Mouse (Mus musculus) brain, embryonic 14.5 days (tissue): ENCODE measurements around the gene Fam189b. TPM values are rescaled to one million over a fixed set of nuclear protein-coding genes. Genes with fewer than 3 reads are reported as not detected.

ENCODE experiments used
- DNase-seq: peaks from one replicate; pipeline ENCODE4 v3.0.0-alpha.2; 2011; ENCODE audit warnings: low read depth
- CTCF ChIP-seq: fragments of 200-500 bp; IDR thresholded peaks from 2 replicates; pipeline ENCODE4 v1.5.1; 2012; ENCODE audit warnings: inconsistent platforms, mild to moderate bottlenecking, moderate library complexity, borderline replicate concordance; ENCODE audit not compliant: insufficient read depth, insufficient read length; ENCODE audit errors: extremely low read depth
- POLR2A ChIP-seq: fragments of 200-500 bp; IDR thresholded peaks from 2 replicates; pipeline ENCODE4 v1.6.1; 2012; ENCODE audit warnings: mild to moderate bottlenecking, inconsistent platforms, borderline replicate concordance; ENCODE audit not compliant: poor library complexity, insufficient read depth, insufficient read length, severe bottlenecking; ENCODE audit errors: extremely low read depth
- polyA plus RNA-seq: library from polyadenylated mRNA; depleted of rRNA; stranded (reverse); fragments of >200 nt; gene quantifications from 2 replicates; pipeline ENCODE4 v1.2.3, GENCODE M21; 2012; rRNA removed

The Fam189b gene
- polyA plus RNA-seq, result 69.1 and 73.8 TPM in 2 replicates

DNA sequence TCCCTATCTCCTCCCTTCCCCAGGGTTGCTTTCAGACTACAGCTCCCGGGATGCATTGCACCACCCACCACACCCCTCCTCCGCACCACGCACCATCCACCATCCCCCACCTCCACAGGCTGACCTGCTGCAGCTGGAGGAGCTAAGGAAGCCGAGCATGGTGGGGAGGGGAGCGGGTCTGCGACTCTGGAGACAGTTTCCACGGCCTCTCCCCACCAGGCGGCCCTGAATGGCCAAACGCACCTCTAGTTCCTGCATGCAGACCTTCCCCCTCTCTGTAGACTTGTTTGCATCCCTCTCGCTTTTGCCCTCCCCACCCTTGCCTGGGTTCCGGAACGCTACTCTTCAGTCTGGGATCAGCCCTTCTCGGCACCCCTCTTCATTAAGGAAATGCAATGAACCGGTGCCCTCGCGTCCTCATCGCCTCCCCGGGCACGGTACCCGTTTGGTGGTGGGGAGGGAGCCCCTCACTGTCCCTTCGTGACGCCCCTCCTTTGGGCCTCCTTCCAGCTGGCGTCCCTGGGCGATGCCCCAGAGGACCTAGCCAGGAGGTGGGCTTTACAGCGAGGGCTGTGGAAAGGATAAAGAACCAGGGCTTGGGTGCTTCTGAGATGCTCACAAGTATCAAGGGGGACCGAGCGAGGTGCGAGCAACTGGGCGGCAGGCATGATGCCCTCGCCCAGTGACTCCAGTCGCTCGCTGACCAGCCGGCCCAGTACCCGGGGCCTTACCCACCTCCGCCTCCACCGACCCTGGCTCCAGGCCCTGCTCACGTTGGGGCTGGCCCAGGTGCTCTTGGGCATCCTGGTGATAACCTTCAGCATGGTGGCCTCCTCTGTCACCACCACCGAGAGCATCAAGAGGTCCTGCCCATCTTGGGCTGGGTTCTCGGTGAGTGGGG, at the start of gene Fam189b:
Gene Fam189b, plus strand, starts transcription at position 86 of the 901 bp plus-strand sequence.
- TF ChIP-seq POLR2A (peak; percentile 75; the same call in 1 of the 2 replicates), CTCF (no peak)
- peak; percentile 97 for DNase-seq

- no peak for TF ChIP-seq CTCF
- no peak for TF ChIP-seq POLR2A
- DNase-seq, result no peak
These were observed 49.2 kb upstream of the Fam189b start for GRCm38 (mm10) chr3:89133752-89134151.

- DNase-seq, result no peak
- TF ChIP-seq CTCF, result no peak
These were observed 47.0 kb upstream of the Fam189b start, which contains the start of gene Pklr for GRCm38 (mm10) chr3:89135958-89136357. Gene Pklr, plus strand, starts transcription at chr3:89136142.

DNA sequence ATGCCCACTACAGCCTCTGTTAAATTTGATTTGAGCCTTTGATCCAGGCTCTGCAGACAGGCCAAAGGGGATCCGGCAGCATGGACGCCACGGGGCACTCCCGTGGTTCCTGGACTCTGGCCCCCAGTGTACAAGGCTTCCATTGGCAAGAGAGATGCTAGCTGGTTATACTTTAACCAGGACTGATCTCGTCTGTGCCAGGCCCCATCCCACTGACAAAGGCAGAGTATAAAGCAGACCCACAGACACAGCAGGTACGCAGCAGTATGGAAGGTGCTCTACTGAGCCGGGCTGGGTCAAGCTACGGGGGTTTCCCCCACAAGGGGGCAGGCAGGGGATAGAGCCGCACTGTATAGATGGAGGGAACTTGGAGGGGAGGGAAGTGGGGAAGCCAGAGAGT, 46.6 kb upstream of the Fam189b start:
- TF ChIP-seq CTCF (peak; percentile 23; the same call in 1 of the 2 replicates), POLR2A (no peak)
- no peak for DNase-seq

DNA sequence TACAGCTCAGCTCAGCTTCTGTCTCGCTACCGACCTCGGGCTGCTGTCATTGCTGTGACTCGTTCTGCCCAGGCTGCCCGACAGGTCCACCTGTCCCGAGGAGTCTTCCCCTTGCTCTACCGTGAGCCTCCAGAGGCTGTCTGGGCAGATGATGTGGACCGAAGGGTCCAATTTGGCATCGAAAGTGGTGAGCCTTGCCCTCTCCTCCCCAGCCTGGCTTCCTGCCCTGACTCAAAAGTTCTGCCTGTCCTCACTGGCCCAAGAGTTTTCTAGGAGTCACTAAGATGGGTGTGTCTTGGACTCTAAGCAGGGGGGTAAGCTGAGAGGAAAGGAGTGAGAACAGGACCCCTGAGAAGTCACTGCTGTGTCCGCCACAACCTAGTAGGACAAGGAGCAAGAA, 38.1 kb upstream of the Fam189b start:
- TF ChIP-seq CTCF, result no peak
- no peak for TF ChIP-seq POLR2A

GRCm38 (mm10) chr3:89145566-89145965, 37.4 kb upstream of the Fam189b start:
- no peak for DNase-seq
- TF ChIP-seq POLR2A, result no peak
- no peak for TF ChIP-seq CTCF

More for the DNA sequence above, 38.1 kb upstream of the Fam189b start:
- DNase-seq, result no peak

- DNase-seq, result peak; percentile 33
- no peak for TF ChIP-seq POLR2A
- no peak for TF ChIP-seq CTCF
These were observed 35.6 kb upstream of the Fam189b start for GRCm38 (mm10) chr3:89147101-89147978.

- DNase-seq, result no peak
- TF ChIP-seq CTCF, result no peak
- no peak for TF ChIP-seq POLR2A
These were observed 35.0 kb upstream of the Fam189b start for GRCm38 (mm10) chr3:89147979-89148311.

GRCm38 (mm10) chr3:89148567-89148966, 34.4 kb upstream of the Fam189b start:
- DNase-seq, result no peak
- TF ChIP-seq POLR2A (no peak), CTCF (no peak)

DNA sequence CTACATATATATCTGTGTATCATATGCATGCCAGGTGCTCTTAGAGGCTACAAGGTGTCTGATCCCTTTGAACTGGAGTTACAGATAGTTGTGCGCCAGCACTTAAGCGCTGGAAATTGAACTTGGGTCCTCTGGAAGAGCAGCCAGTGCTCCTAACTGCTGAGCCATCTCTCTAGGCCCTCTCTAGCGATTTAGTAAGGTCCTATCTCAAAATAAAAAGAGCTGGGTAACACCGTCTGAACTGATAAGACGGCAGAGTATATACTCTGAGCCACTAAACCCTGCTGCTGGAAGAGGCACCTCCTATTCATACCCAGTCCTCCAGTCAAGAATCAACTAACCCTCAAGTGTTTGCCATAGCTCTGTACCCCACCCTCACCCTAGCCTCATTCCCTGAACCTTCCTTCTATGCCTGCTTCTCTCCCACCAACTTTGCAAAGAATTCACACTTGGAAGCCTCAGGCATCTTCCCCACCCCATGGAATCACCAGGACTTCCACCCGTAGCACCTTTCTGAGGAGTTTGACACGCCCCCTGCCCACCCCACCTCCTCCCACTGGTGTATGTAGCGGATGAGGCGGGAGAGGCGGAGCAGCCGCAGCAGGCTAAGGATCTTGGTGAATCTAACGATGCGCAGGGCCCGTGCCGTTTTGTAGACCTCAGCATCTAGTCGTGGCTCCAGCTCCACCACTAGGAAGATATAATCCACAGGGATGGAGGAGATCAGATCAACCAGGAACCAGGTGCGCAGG, 30.7 kb upstream of the Fam189b start:
- DNase-seq, result no peak
- TF ChIP-seq POLR2A, result no peak
- no peak for TF ChIP-seq CTCF

GRCm38 (mm10) chr3:89156951-89157350, 26.0 kb upstream of the Fam189b start:
- DNase-seq, result no peak
- TF ChIP-seq POLR2A, result no peak
- TF ChIP-seq CTCF, result no peak

- TF ChIP-seq POLR2A (no peak), CTCF (no peak)
- DNase-seq, result no peak
These were observed 24.3 kb upstream of the Fam189b start for GRCm38 (mm10) chr3:89158651-89159050.
